Mouse (Mus musculus) heart, embryonic 14.5 days (tissue): ENCODE measurements around the gene Fhod1. TPM values are rescaled to one million over a fixed set of nuclear protein-coding genes. Genes with fewer than 3 reads are reported as not detected.

ENCODE experiments used
- ATAC-seq: fragments of 200-750 bp; cut with Nextera tagmentation; 2 replicates; pipeline ENCODE4 v1.8.0; 2017; ENCODE audit warnings: low read depth, moderate TSS enrichment; ENCODE audit not compliant: insufficient number of reproducible peaks, insufficient read depth, low FRiP score
- H3K27ac ChIP-seq, 2 experiments: fragments of 200-500 bp in 1 of 2; fragments of 300-500 bp in 1 of 2; sonication (generic) in 1 of 2; replicated peaks in 1 of 2; 2 replicates each; pipeline ENCODE4 v1.5.1; 2012 to 2014; ENCODE audit warnings: low read depth in 2 of 2, low read length in 2 of 2, control low read depth in 1 of 2, mild to moderate bottlenecking in 1 of 2, mixed read lengths in 1 of 2; ENCODE audit not compliant: control insufficient read depth in 1 of 2, insufficient read depth in 1 of 2
- H3K27me3 ChIP-seq: fragments of 300-500 bp; sonication (generic); 2 replicates; pipeline ENCODE4 v1.6.1; 2014; ENCODE audit warnings: mild to moderate bottlenecking, low read length, control low read depth; ENCODE audit not compliant: control insufficient read depth, insufficient read depth
- H3K36me3 ChIP-seq: fragments of 300-500 bp; sonication (generic); 2 replicates; pipeline ENCODE4 v1.6.1; 2014; ENCODE audit warnings: mild to moderate bottlenecking, control low read depth, low read length, mixed read lengths; ENCODE audit not compliant: control insufficient read depth, insufficient read depth
- H3K4me1 ChIP-seq, 2 experiments: fragments of 200-500 bp in 1 of 2; fragments of 300-500 bp in 1 of 2; sonication (generic) in 1 of 2; 2 replicates each; pipeline ENCODE4 v1.6.1; 2012 to 2014; ENCODE audit warnings: low read length in 2 of 2, control low read depth in 1 of 2, mixed read lengths in 1 of 2; ENCODE audit not compliant: control insufficient read depth in 2 of 2, insufficient read depth in 2 of 2
- H3K4me2 ChIP-seq: fragments of 300-500 bp; sonication (generic); 2 replicates; pipeline ENCODE4 v1.6.1; 2014; ENCODE audit warnings: mild to moderate bottlenecking, low read length
- H3K4me3 ChIP-seq, 2 experiments: fragments of 200-500 bp in 1 of 2; fragments of 300-500 bp in 1 of 2; sonication (generic) in 1 of 2; 2 replicates each; pipeline ENCODE4 v1.5.1; 2012 to 2014; ENCODE audit warnings: low read length in 2 of 2, mild to moderate bottlenecking in 2 of 2, control low read depth in 1 of 2, low read depth in 1 of 2, moderate library complexity in 1 of 2; ENCODE audit not compliant: control insufficient read depth in 1 of 2, insufficient read depth in 1 of 2
- H3K9ac ChIP-seq: fragments of 300-500 bp; sonication (generic); 2 replicates; pipeline ENCODE4 v1.6.1; 2014; ENCODE audit warnings: mild to moderate bottlenecking, low read length
- H3K9me3 ChIP-seq: fragments of 300-500 bp; sonication (generic); 2 replicates; pipeline ENCODE4 v1.6.1; 2016; ENCODE audit warnings: low read length, control low read depth; ENCODE audit not compliant: control insufficient read depth
- WGBS: fragments of 180-500 bp; shearing (Covaris S2); extraction: QIAGEN DNeasy Blood & Tissue Kit; methylation state at CpG from one replicate; pipeline ENCODE4 v1.1.7; 2014; 5-methylcytosine and 5-hydroxymethylcytosine counted together
- polyA plus RNA-seq: library from polyadenylated mRNA; unstranded; fragments of >200 nt; fragmentation: Nextera tagmentation; extraction: Ambion mirVana; gene quantifications from 2 replicates; pipeline ENCODE4 v1.2.1, GENCODE M21; 2014

Fhod1 gene
- 2.2 and 2.3 TPM in 2 replicates for polyA plus RNA-seq

DNA sequence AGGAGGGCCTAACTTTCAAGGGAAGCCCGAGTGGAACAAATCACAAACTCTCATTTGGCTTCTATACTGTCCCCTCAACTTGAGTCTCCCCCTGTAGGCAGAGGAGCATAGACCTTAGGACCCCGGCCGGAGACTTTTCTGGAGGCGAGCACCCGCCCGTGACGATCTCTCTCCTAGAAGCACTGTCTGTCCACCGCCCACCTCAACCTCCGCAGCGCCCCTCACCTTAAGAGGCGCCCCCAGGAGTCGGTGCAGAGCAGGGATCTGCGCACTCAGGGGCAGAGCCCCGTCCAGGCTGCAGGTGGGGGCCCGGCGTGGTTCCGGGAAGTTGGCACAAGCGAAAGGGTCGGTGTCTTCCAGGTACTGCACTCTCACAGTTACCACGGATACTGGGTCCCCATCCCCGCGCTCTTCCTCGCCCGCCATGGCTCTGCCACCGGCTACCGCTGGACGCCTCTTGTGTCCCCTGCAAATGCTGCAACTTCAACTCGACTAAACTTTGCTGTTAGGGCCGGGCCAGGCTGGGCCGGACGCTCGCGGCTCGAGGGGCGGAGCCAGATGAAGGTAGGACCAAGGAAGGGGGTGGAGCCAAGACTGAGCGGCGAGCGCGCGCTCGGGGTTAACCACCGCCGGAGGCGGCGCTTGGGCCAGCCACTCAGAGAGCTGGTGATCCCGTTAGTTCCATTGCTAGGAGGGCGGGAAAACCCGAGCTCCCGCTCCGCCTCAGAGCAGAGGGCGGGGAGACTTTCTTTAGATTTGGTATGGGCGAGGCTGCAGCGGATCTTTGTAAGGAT, at the start of gene Fhod1:
TSS of gene Fhod1 (minus strand) at position 526 of the 794 bp plus-strand sequence.
- under 1% methylated on average over 52 of the region's 53 CpGs for WGBS
- peak within 1 kb of the TSS; percentile 64 to 77 for H3K4me3 ChIP-seq
- H3K27ac ChIP-seq = peak within 1 kb of the TSS; percentile 78 to 92
- peak within 1 kb of the TSS; percentile 97 for H3K4me2 ChIP-seq
- H3K4me1 ChIP-seq = peaks cover 31 to 45% of the 10 kb centered on the region in 2 experiments
- H3K36me3 ChIP-seq = 0 out of 2 replicates have a peak, but pooled peaks cover 5% of the 10 kb centered on the region
- peak within 1 kb of the TSS; percentile 78 for H3K9ac ChIP-seq
- peak; percentile 87 for ATAC-seq
- 0 out of 2 replicates have a peak, but pooled peaks cover 5% of the 10 kb centered on the region for H3K27me3 ChIP-seq
- no peaks in the 10 kb centered on the region for H3K9me3 ChIP-seq

DNA sequence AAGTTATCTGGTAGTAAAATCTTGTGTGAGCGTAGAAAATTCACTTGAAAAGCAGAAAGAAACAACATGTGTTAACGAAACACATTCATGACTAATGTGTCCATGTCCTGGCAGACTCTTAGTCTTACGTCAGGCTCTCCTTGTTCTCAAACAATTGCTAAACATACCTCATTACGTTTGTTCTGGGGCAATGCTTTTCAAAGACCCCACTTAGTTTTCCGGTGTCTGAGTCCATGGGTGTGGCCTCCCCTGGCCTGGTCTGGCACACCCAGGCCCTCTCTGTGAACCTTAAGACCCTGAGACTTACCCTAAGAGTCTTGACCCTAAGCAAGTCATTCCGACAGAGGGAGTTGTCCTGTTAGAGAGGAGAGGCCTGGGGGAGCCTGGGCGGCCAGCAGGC, 46.2 kb upstream of the Fhod1 start:
- H3K4me3 ChIP-seq = no peak overlapping the region
- H3K9me3 ChIP-seq = no peaks in the 10 kb centered on the region
- no peak overlapping the region for H3K9ac ChIP-seq
- peaks cover 35% of the 10 kb centered on the region for H3K27me3 ChIP-seq
- WGBS = 69% methylated on average over 7 of the region's 7 CpGs
- H3K27ac ChIP-seq = no peak overlapping the region
- ATAC-seq = no peak
- H3K36me3 ChIP-seq = no peaks in the 10 kb centered on the region
- H3K4me1 ChIP-seq = no peaks in the 10 kb centered on the region
- H3K4me2 ChIP-seq = no peak overlapping the region

DNA sequence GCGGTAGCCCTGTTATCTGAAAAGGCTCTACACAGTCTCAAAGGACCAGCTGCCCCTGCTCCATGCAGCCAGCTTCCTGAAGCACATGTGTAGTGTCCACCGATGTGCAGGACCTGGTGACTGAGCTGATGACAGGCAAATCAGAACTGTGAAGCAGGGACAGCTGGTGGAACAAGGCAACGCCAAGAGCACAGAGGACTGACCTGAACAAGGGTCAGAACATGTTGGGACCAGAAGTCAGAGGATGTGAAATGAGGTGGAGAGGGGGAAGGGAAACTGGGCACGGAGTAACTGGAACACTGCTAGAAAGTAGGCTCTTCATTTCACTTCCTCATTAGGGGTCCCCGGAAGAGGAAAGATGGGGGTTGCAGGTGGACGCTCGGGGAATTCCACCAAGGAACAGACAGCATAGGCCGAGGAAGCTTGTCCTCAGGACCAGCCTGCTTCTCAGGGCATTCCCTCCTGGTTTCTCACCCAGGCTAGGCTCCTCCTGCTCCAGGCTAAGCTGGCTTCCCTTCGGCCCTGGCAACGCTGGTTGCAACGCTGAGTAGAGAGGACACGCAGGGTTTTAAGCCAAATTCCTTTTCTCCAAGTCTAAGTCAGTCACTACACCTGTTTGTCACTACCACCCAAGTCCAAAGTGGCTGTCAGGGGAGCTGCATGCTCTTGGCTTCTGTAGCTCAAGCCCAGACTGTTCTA, 45.5 kb upstream of the Fhod1 start:
- Histone ChIP-seq H3K4me1 (peaks cover 0 to under 1% of the 10 kb centered on the region in 2 experiments; a peak in 1 of 4 replicates), H3K4me3 (no peak overlapping the region), H3K4me2 (no peak overlapping the region), H3K9ac (no peak overlapping the region), H3K27ac (no peak overlapping the region), H3K27me3 (peaks cover 32% of the 10 kb centered on the region), H3K36me3 (no peaks in the 10 kb centered on the region), H3K9me3 (no peaks in the 10 kb centered on the region)
- ATAC-seq = no peak
- WGBS = 59% methylated on average over 12 of the region's 12 CpGs

DNA sequence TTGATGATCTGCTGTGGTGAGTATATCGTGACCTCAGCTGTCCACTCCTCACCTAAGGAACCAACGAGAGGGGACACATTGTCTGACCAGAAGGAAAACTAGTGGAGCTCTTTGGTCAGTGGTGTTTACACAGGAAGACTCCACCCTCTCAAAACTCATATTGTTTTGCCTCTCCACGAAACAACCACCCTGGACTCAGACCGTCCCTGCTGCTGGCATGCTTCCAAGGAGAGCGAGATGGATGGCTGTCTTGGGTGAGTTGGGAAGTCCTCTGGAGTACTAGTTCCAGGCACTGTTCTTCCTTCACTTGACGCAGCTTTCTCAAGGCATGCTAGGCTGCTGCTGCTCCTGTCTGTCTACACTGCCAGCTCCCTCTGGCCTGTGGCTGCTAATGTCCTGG, 41.3 kb upstream of the Fhod1 start:
- no peak for ATAC-seq
- Histone ChIP-seq H3K36me3 (no peaks in the 10 kb centered on the region), H3K9ac (no peak overlapping the region), H3K4me1 (peaks cover 15 to 23% of the 10 kb centered on the region in 2 experiments), H3K9me3 (no peaks in the 10 kb centered on the region), H3K27ac (no peak overlapping the region), H3K4me2 (no peak overlapping the region), H3K27me3 (peaks cover 7% of the 10 kb centered on the region; the same call in 1 of the 2 replicates), H3K4me3 (no peak overlapping the region)
- 56% methylated on average over 6 of the region's 6 CpGs for WGBS

DNA sequence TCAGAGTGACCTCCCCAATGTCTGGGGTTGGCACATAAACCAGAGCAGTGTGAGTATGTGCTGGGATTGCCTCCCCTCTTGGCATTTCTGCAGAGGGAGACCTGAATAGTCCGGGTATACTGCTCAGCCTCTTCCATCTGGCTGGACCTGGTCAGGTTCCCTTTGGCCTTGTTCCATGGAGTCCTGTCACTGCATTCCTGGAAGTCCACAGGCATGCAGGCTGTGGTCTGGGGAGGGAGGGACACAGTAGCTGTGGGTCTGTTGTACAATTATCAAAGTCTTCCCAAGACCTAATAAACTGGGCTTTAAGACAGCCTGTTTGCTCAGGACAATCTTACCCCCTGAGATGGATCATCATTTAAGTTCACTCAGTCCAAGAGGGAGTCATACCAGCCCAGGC, 39.4 kb upstream of the Fhod1 start:
- 0 out of 4 replicates have a peak overlapping the region, but pooled peaks of 1 of the 2 experiments have one; percentile 11 for H3K27ac ChIP-seq
- no peaks in the 10 kb centered on the region for H3K36me3 ChIP-seq
- peak; percentile 67 for ATAC-seq
- H3K27me3 ChIP-seq = 0 out of 2 replicates have a peak, but pooled peaks cover 7% of the 10 kb centered on the region
- 5% methylated on average over 1 of the region's 1 CpGs for WGBS
- H3K9ac ChIP-seq = no peak overlapping the region
- H3K4me2 ChIP-seq = no peak overlapping the region
- peaks cover 15 to 23% of the 10 kb centered on the region in 2 experiments for H3K4me1 ChIP-seq
- H3K9me3 ChIP-seq = no peaks in the 10 kb centered on the region
- no peak overlapping the region for H3K4me3 ChIP-seq

DNA sequence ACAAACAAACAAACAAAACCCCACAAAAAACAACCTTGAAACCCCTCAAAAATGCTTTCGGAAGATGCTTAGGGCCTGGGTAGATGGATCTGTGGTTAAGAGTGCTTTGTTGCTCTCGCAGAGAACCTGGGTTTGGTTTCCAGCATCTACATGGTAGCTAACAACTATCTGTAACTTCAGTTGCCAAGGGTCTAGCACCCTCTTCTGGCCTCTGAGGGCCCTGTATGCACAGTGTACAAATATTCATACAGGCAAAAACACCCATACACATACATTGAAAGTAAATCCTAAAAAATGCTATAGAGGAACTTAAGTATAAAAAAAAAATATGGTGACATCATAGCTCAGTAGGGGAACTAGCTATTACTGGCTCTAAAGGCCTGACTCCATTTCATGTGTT, 36.3 kb upstream of the Fhod1 start:
- no peak overlapping the region for H3K4me3 ChIP-seq
- no peaks in the 10 kb centered on the region for H3K36me3 ChIP-seq
- H3K4me2 ChIP-seq = no peak overlapping the region
- H3K9ac ChIP-seq = no peak overlapping the region
- ATAC-seq = no peak
- no peaks in the 10 kb centered on the region for H3K9me3 ChIP-seq
- H3K4me1 ChIP-seq = peaks cover 16 to 25% of the 10 kb centered on the region in 2 experiments
- no peak overlapping the region for H3K27ac ChIP-seq
- H3K27me3 ChIP-seq = no peaks in the 10 kb centered on the region
- WGBS = 92% methylated on average over 2 of the region's 2 CpGs

DNA sequence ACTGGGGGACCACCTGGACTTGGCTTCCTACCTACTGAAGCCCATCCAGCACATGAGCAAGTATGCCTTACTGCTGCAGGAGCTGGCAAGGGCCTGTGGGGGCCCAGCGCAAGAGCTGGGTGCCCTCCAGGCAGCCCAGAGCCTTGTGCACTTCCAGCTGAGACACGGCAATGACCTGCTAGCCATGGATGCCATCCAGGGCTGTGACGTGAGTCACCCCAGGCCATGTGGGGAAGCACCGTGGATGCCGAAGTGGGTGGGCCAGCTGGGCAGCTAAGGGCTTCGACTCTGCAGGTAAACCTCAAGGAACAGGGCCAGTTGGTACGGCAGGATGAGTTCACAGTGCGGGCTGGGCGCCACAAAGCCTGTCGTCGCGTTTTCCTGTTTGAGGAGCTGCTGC, 32.6 kb upstream of the Fhod1 start:
- Histone ChIP-seq H3K9ac (no peak overlapping the region), H3K9me3 (no peaks in the 10 kb centered on the region), H3K4me1 (peaks cover 10 to 14% of the 10 kb centered on the region in 2 experiments), H3K36me3 (no peaks in the 10 kb centered on the region), H3K27ac (no peak overlapping the region), H3K27me3 (peaks cover 4% of the 10 kb centered on the region), H3K4me3 (no peak overlapping the region), H3K4me2 (no peak overlapping the region)
- 84% methylated on average over 10 of the region's 12 CpGs for WGBS
- no peak for ATAC-seq
